Mouse (Mus musculus): ENCODE measurements at regions not wholly inside any gene's neighbourhood (a gene's known extent, or its start where the extent isn't known, plus 50 kb on each side); places are given as distances from the start of the nearest gene placed in this dataset.

DNA sequence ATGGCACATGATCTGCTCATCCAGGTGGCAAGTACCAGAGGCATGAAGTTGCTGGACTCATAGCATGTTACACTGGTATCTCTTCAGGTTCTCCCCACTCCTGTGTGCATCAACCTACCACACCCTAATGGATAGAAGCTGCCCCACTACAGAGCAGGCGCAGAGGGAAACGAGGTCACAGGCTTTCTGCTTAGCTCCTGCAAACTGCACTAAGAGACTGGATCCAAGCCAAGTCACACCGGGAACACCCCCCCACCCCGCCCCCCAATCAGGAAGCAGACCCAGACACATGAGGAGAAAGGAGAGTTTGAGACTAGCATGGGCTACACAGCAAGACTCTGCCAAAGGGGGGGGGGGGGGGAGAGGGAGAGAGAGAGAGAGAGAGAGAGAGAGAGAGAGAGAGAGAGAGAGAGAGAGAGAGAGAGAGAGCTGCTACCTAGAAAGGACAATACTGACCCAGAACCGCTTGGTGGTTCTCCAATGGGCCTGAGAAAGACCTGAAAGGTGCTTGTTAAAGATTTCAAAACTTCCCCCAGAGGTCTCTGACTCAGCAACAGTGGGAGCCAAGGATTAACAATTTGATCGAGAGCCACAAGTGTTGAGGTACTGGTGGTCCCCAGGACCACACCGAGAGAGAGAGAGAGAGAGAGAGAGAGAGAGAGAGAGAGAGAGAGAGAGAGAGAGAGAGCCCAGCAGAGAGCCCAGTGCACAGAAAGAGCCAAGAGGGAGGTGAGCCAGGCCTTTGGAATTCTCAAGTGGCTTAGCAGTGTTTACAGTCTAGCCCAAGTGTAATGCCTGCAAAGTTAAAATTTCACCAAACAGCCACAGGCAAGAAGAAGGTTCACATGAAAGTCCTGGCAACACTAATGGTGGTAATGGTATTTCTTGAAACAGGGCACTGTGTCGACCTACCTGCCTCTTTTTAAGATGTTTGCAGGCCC is 215.1 kb downstream of the Sox4 start:
- peaks cover 4% of the 10 kb centered on the region; the same call in 1 of the 2 replicates for H3K4me1 ChIP-seq (ENCODE audit: control insufficient read depth, insufficient read depth, low read length)
- no peak overlapping the region for H3K27ac ChIP-seq (ENCODE audit: low read depth, low read length)
- DNase-seq (ENCODE audit: low spot score) (no peak), ATAC-seq (ENCODE audit: insufficient read depth, low FRiP score, low TSS enrichment) (no peak)
- H3K9ac ChIP-seq (ENCODE audit: low read length) = no peak overlapping the region
- no peak overlapping the region for H3K4me3 ChIP-seq (ENCODE audit: low read depth, low read length)
- H3K36me3 ChIP-seq (ENCODE audit: control insufficient read depth, insufficient read depth, low read length) = no peaks in the 10 kb centered on the region
- no peaks in the 10 kb centered on the region for H3K9me3 ChIP-seq (ENCODE audit: control insufficient read depth, low read length)
- no peak overlapping the region for H3K4me2 ChIP-seq (ENCODE audit: low read depth)
- WGBS = 63% methylated on average over 8 of the region's 8 CpGs
- no peaks in the 10 kb centered on the region for H3K27me3 ChIP-seq (ENCODE audit: control insufficient read depth, insufficient read depth, low read length)

- H3K27me3 ChIP-seq (ENCODE audit: control insufficient read depth, insufficient read depth, low read length) = no peaks in the 10 kb centered on the region
- H3K4me2 ChIP-seq (ENCODE audit: low read depth) = no peak overlapping the region
- 89% methylated on average over 1 of the region's 1 CpGs for WGBS
- ATAC-seq (ENCODE audit: insufficient read depth, low FRiP score, low TSS enrichment) (no peak), DNase-seq (ENCODE audit: low spot score) (no peak)
- H3K9ac ChIP-seq (ENCODE audit: low read length) = no peak overlapping the region
- no peaks in the 10 kb centered on the region for H3K36me3 ChIP-seq (ENCODE audit: control insufficient read depth, insufficient read depth, low read length)
- no peak overlapping the region for H3K27ac ChIP-seq (ENCODE audit: low read depth, low read length)
- H3K4me3 ChIP-seq (ENCODE audit: low read depth, low read length) = no peak overlapping the region
- H3K4me1 ChIP-seq (ENCODE audit: control insufficient read depth, insufficient read depth, low read length) = no peaks in the 10 kb centered on the region
- H3K9me3 ChIP-seq (ENCODE audit: control insufficient read depth, low read length) = no peaks in the 10 kb centered on the region
Measured at GRCm38 (mm10) chr13:28732475-28732874, 221.0 kb downstream of the Sox4 start.

- Histone ChIP-seq H3K4me3 (ENCODE audit: low read depth, low read length) (no peak overlapping the region), H3K4me1 (ENCODE audit: control insufficient read depth, insufficient read depth, low read length) (no peaks in the 10 kb centered on the region), H3K27ac (ENCODE audit: low read depth, low read length) (no peak overlapping the region), H3K4me2 (ENCODE audit: low read depth) (no peak overlapping the region), H3K27me3 (ENCODE audit: control insufficient read depth, insufficient read depth, low read length) (no peaks in the 10 kb centered on the region), H3K9ac (ENCODE audit: low read length) (no peak overlapping the region), H3K36me3 (ENCODE audit: control insufficient read depth, insufficient read depth, low read length) (no peaks in the 10 kb centered on the region), H3K9me3 (ENCODE audit: control insufficient read depth, low read length) (no peaks in the 10 kb centered on the region)
- no peak for ATAC-seq (ENCODE audit: insufficient read depth, low FRiP score, low TSS enrichment)
- 90% methylated on average over 3 of the region's 3 CpGs for whole genome bisulfite sequencing
- DNase-seq (ENCODE audit: low spot score) = no peak
Measured at GRCm38 (mm10) chr13:28732036-28732435, 221.5 kb downstream of the Sox4 start.

DNA sequence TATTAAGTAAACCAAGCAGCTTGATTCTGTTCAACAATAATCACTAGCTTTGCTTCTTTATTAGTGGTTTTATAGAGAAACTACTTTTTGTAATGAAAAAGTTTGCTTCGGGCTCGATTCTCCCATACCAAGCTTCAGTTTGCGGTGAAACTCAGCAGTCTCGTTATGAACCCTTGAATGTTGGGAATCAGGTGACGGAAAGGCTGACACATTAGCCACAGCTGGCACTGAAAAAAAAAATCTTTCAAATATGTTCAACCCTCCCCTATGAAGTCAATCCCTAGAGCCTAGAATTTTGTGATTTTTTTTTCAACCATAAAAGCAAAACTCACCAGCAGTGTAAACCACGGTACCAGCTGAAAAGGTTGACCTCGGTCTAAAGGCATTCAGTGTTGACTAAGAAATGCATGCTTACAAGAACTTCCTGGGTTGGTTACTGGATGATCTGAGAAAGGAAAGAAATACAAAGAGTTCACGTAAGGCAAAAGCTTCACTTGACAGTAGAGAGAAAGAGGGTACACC is 223.4 kb downstream of the Sox4 start:
- Histone ChIP-seq H3K27me3 (ENCODE audit: control insufficient read depth, insufficient read depth, low read length) (no peaks in the 10 kb centered on the region), H3K4me1 (ENCODE audit: control insufficient read depth, insufficient read depth, low read length) (no peaks in the 10 kb centered on the region), H3K4me3 (ENCODE audit: low read depth, low read length) (no peak overlapping the region), H3K27ac (ENCODE audit: low read depth, low read length) (no peak overlapping the region), H3K9ac (ENCODE audit: low read length) (no peak overlapping the region), H3K36me3 (ENCODE audit: control insufficient read depth, insufficient read depth, low read length) (no peaks in the 10 kb centered on the region; the same call in 1 of the 2 replicates), H3K4me2 (ENCODE audit: low read depth) (no peak overlapping the region), H3K9me3 (ENCODE audit: control insufficient read depth, low read length) (no peaks in the 10 kb centered on the region)
- no peak for DNase-seq (ENCODE audit: low spot score)
- 94% methylated on average over 8 of the region's 8 CpGs for WGBS
- ATAC-seq (ENCODE audit: insufficient read depth, low FRiP score, low TSS enrichment) = no peak

- H3K27ac ChIP-seq (ENCODE audit: low read depth, low read length) = no peak overlapping the region
- no peak overlapping the region for H3K9ac ChIP-seq (ENCODE audit: low read length)
- no peaks in the 10 kb centered on the region for H3K9me3 ChIP-seq (ENCODE audit: control insufficient read depth, low read length)
- no peak overlapping the region for H3K4me3 ChIP-seq (ENCODE audit: low read depth, low read length)
- ATAC-seq (ENCODE audit: insufficient read depth, low FRiP score, low TSS enrichment) = no peak
- H3K4me1 ChIP-seq (ENCODE audit: control insufficient read depth, insufficient read depth, low read length) = no peaks in the 10 kb centered on the region
- WGBS = 92% methylated on average over 5 of the region's 5 CpGs
- no peaks in the 10 kb centered on the region; the same call in 1 of the 2 replicates for H3K36me3 ChIP-seq (ENCODE audit: control insufficient read depth, insufficient read depth, low read length)
- H3K27me3 ChIP-seq (ENCODE audit: control insufficient read depth, insufficient read depth, low read length) = no peaks in the 10 kb centered on the region
- H3K4me2 ChIP-seq (ENCODE audit: low read depth) = no peak overlapping the region
- DNase-seq (ENCODE audit: low spot score) = no peak
Measured at GRCm38 (mm10) chr13:28728768-28729167, 224.7 kb downstream of the Sox4 start.

DNA sequence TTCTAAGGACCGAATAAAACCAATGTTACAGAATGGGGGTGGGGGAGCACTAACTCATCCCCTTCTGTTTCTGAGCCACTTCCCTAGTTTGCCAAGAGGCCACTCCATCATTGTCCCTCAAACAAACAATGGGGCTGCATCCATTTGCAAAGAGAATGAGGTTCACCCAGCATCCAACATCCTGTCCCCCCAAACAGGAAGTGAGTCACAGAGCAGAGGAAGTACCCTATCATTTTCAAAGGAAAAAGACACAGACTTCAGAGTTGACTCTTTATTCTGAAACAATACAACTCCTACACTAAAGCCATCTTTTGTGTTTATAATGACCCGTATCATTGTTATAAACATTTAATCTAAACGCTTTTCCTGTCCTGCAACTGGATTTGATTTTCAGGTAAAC is 229.2 kb downstream of the Sox4 start:
- Histone ChIP-seq H3K4me3 (ENCODE audit: low read depth, low read length) (no peak overlapping the region), H3K9ac (ENCODE audit: low read length) (no peak overlapping the region), H3K4me1 (ENCODE audit: control insufficient read depth, insufficient read depth, low read length) (peaks cover 30% of the 10 kb centered on the region), H3K36me3 (ENCODE audit: control insufficient read depth, insufficient read depth, low read length) (no peaks in the 10 kb centered on the region; the same call in 1 of the 2 replicates), H3K27me3 (ENCODE audit: control insufficient read depth, insufficient read depth, low read length) (no peaks in the 10 kb centered on the region), H3K9me3 (ENCODE audit: control insufficient read depth, low read length) (no peaks in the 10 kb centered on the region), H3K27ac (ENCODE audit: low read depth, low read length) (no peak overlapping the region), H3K4me2 (ENCODE audit: low read depth) (no peak overlapping the region)
- DNase-seq (ENCODE audit: low spot score) (no peak), ATAC-seq (ENCODE audit: insufficient read depth, low FRiP score, low TSS enrichment) (no peak)
- WGBS = 76% methylated on average over 3 of the region's 3 CpGs

- DNase-seq (ENCODE audit: low spot score) = no peak
- H3K4me3 ChIP-seq (ENCODE audit: low read depth, low read length) = no peak overlapping the region
- ATAC-seq (ENCODE audit: insufficient read depth, low FRiP score, low TSS enrichment) = no peak
- H3K27ac ChIP-seq (ENCODE audit: low read depth, low read length) = peak overlapping the region; percentile 63; the same call in 1 of the 2 replicates
- H3K4me1 ChIP-seq (ENCODE audit: control insufficient read depth, insufficient read depth, low read length) = peaks cover 44% of the 10 kb centered on the region
- H3K27me3 ChIP-seq (ENCODE audit: control insufficient read depth, insufficient read depth, low read length) = no peaks in the 10 kb centered on the region
- H3K36me3 ChIP-seq (ENCODE audit: control insufficient read depth, insufficient read depth, low read length) = no peaks in the 10 kb centered on the region; the same call in 1 of the 2 replicates
- WGBS = 35% methylated on average over 2 of the region's 2 CpGs
- H3K9me3 ChIP-seq (ENCODE audit: control insufficient read depth, low read length) = no peaks in the 10 kb centered on the region
- no peak overlapping the region for H3K4me2 ChIP-seq (ENCODE audit: low read depth)
- H3K9ac ChIP-seq (ENCODE audit: low read length) = peak overlapping the region; percentile 18; the same call in 1 of the 2 replicates
Measured at GRCm38 (mm10) chr13:28722074-28722473, 231.4 kb downstream of the Sox4 start.

DNA sequence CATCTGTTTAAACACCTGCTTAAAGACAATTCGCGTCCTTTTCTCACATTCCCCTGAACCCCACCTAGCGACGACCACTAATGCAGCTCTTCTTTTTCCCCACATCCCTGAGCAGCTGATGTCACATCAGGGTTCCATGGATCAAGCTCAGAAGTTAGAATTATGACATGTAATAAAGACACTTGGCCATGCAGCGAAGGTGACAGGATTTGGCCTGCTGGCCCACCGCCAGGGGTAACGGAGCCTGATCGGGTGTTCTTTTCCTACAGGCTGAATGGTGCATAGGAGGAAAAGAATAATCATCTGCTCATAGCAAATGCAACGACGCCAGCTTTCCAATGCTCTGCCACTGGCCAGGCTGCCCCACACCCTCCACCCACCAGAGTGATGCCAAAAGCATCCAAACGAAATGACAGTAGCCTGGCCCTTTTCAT is 231.9 kb downstream of the Sox4 start:
- H3K36me3 ChIP-seq (ENCODE audit: control insufficient read depth, insufficient read depth, low read length) = no peaks in the 10 kb centered on the region
- no peak for ATAC-seq (ENCODE audit: insufficient read depth, low FRiP score, low TSS enrichment)
- 64% methylated on average over 11 of the region's 11 CpGs for WGBS

More for the DNA sequence above, 231.9 kb downstream of the Sox4 start:
- Histone ChIP-seq H3K9me3 (ENCODE audit: control insufficient read depth, low read length) (no peaks in the 10 kb centered on the region), H3K27ac (ENCODE audit: low read depth, low read length) (peak overlapping the region; percentile 63; the same call in 1 of the 2 replicates), H3K4me3 (ENCODE audit: low read depth, low read length) (no peak overlapping the region), H3K4me1 (ENCODE audit: control insufficient read depth, insufficient read depth, low read length) (peaks cover 44% of the 10 kb centered on the region), H3K9ac (ENCODE audit: low read length) (no peak overlapping the region), H3K4me2 (ENCODE audit: low read depth) (no peak overlapping the region), H3K27me3 (ENCODE audit: control insufficient read depth, insufficient read depth, low read length) (no peaks in the 10 kb centered on the region)
- DNase-seq (ENCODE audit: low spot score) = peak; percentile 32
